Mouse (Mus musculus) telencephalon, adult 2 months (tissue): ENCODE measurements around the gene Trpc4ap.
"Not testable (repeated sequence)": the region's sequence is repeated elsewhere in the genome, so short reads cannot be mapped to it uniquely, and the experiment has no call there.

Experiments
- DNase-seq: peaks from one replicate; pipeline ENCODE4 v3.0.0-alpha.2; 2011; ENCODE audit warnings: low read depth, low spot score

The Trpc4ap gene

GRCm38 (mm10) chr2:155691723-155692493, at the start of gene Trpc4ap:
Gene Trpc4ap (minus strand): TSS chr2:155692384.
- DNase-seq: peak; percentile 84

DNA sequence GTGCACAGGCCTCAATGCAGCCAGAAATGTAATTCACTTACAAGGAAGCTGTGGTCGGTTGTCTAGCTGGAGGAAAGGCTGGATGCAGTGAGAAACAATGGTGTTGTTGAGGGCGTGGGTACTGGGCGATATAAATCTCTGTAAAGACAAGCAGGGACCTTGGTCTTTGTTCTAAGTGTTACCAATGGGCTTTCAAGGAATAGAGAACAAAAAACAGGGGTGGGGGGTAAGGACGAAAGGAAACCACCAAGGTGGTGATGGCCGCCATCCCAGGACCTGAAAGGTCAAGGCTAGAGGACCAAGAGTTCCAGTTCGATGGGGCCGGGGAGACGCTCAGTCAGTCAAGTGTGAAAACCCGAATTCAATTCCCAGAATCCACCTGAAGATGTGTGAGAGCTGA, 45.6 kb upstream of the Trpc4ap start:
- DNase-seq: no peak

GRCm38 (mm10) chr2:155736936-155737335, 44.8 kb upstream of the Trpc4ap start:
- no peak for DNase-seq

GRCm38 (mm10) chr2:155735766-155736165, 43.6 kb upstream of the Trpc4ap start, which contains the start of gene Gm17581:
Gene Gm17581 (minus strand): TSS chr2:155735866.
- DNase-seq: not testable (repeated sequence)

DNA sequence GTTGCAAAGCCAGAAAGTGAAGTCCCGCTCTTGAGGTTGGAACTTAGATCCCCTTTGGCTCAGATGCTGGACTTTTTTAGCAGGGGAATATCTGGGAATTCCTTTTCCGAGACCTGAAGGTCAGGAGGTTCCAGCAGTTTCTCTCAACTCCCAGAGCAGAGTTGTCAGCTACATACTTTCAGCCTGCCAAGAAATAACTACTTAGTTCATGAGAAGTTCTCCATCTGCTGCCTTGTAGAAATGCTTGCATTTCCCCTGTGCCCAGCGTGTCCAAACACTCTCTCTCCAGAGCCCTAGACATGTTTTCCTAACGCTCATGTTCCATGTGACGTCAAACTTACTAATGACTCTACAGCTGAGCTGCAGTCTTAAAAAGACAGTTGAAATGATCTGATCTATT, 42.9 kb upstream of the Trpc4ap start:
- no peak for DNase-seq

DNA sequence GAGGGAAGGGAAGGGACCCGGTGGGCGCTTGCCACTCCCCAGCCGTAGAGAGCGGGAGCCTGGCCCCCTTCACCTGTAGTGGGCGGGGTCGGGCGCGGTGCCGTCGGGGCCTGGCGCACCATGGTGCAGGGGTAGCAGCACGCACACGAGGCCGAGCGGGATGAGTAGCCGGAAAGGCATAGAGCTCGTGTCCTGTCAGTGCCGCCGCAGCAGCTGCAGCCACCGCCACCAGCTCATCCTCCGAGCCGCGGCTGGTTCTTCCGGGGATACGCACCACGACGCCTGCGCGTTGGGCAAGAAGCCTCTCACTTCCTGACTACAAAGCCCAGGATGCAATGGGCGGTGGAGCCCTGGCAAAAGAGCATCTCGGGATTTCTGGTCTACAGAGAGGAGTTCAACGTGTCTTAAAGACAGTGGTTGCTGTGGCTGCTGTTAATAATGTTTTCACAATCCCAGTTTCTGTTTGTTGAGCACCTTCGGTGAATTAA, 37.0 kb upstream of the Trpc4ap start, which contains the start of gene Edem2:
Edem2 (minus strand) TSS at position 318 of the 488 bp plus-strand sequence.
- peak; percentile 92 for DNase-seq

GRCm38 (mm10) chr2:155728742-155729141, 36.6 kb upstream of the Trpc4ap start:
- DNase-seq: no peak

DNA sequence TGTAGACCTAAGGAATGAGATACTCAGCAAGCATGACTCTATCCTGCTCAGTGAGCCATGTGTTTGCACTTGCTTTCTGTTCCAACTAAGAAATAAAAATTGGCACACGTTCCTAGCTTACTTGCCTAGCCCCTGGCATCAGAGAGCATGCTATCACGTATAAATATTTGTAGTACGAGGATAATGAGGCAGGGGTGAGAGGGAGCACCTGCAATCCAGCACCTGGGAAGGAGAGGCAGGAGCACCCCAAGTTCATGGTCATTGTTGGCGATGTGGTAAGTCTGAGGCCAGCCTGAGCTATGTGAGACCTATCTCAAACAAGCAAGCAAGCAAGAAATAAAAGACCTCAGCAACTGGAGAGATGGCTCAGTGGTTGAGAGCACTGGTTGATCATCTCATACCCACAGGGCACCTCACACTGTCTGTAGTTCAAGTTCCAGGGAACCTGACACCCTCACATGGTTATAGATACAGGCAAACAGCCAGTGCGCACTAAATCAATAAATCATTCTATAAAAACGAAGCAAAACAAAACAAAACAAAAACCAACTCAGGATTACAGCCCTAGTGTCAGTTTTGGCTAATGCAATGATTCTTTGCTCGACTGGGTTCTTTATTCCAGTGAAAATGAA, 35.7 kb upstream of the Trpc4ap start:
- DNase-seq: no peak

DNA sequence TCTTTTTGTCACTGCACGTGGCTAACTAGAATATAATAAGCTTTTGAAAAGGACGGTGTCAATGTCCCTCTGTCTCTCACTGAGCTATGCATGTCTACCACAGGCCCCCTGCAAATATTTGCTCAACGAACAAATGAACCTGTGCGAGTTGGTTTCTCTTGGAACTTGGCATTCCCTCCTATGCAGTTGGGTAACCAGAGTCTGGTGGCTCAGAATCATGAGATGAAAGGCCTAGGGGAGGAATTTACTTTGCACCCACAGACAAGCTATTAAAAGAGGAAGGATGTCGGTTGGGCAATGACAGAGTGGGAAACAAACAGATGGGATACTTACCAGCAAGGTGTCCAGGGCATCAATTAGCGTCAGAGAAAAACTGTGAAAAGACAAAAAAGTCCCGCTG, 34.1 kb upstream of the Trpc4ap start:
- DNase-seq: no peak

DNA sequence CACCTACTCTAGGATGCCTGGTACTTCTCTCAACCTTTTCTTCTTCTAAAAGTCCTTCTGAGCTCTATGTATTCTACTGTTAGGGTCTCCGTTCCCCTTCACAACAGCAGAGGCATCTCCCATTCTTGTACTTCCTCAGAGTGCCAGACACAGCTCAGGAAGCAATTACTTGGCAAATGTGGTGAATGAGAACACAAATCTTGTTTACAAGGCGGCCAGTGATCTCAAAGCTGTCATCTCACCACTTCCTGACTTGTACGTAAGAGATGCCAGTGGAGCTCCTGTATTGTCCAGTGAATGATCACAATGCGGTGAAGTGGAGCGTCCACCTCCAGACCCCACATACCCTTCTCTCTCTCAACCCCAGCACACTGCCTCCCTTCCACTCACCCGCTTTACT, 32.3 kb upstream of the Trpc4ap start:
- DNase-seq: no peak

DNA sequence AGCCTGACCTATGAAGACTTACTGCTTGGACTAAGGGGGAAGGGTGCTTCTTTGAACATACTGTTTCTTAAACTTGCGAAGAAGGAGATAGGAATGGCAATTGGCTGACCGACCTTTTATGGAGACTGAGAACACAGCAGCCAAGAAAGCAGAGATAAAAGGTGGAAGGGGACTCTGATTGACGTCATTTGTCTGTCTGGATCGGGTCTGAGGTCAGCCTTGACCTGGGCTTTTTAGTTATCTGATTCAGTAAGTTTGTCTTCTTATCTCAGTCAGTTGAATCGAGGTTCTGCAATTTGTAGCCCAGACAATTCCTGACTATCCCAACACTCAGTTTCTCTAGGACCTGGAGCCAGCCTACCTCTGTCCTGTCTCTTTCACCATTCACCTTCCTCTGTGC, 31.9 kb upstream of the Trpc4ap start:
- no peak for DNase-seq

DNA sequence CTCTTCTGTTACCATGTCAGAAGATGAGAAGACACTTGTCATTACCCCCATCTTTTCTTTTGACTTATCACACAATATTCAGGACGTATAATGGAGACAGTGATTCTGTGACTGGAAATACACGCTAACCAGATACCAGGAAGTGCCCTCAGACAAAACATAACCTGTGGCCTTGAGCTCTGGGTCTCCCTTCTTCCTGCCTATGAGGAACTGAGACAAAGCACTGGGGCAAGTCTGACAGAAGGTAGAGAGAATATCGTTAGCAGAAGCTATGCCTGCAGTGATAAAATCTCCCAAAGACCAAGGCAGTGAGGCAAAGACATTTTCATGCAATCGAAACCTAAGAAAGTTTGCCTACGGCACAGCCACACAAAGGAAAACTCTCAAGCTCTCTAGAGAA, 28.4 kb upstream of the Trpc4ap start:
- no peak for DNase-seq

DNA sequence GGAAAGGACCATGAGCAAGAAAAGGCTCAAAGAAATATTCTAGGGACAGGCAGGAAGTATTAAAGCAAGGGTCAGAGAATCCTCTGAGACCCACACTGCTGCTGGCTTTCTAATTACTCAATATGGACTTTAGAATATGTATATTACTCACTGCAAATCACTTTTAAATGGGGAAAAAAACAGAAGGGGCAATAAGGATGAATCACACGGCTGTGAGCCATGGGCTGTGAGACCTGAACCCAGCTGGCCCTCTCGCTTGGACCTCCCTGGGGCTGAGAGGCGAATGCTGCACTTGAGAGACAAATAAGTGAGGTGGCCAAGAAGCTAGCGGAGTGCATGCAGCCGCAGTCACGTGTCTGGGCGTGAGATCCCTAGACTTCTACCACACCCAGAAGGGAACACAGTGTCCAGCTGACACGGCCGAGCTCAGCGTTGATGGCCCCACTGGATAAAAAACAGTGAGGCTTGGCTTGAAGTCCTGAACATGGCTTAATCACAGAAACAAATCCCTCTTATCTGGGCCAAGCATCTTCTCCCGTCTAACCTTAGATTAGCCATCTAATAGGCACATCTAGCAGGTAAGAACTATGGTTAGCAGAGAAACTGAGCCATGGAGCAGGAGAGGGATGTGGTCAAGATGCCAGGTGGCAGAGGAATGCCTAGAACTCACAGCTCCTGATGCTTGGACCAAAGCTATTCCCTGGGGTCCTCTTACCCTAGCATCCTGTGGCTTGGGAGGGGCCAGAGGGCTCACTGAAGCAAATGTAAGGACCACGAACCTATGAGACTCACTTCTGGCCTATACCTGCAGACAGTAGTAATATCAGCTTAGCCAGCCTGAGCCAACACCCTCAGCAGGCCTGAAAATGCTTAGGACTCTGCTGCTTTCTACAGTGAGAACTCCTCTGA, 25.2 kb upstream of the Trpc4ap start:
- no peak for DNase-seq

- no peak for DNase-seq
Observed at GRCm38 (mm10) chr2:155710557-155710956, 18.4 kb upstream of the Trpc4ap start.

GRCm38 (mm10) chr2:155707251-155707650, 15.1 kb upstream of the Trpc4ap start:
- DNase-seq: peak; percentile 26

DNA sequence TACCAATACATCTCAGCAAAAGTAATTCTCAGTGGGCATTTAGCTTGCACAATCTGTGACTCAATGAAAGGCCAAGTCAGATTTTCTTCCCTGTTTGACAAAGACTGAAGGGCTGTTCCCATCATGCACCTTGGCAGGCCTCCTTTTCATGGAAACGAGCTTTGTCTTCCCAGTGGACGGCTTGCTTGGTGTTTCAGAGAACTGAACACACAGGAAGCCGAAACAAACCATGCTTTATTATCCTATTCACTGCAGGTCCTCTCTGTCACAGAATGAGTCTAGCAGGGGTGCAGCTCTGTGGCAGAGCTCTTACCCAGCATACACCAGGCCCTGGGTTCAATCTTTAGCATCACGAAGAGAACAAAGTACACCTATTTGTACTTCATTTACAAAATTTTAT, 11.4 kb upstream of the Trpc4ap start:
- no peak for DNase-seq

DNA sequence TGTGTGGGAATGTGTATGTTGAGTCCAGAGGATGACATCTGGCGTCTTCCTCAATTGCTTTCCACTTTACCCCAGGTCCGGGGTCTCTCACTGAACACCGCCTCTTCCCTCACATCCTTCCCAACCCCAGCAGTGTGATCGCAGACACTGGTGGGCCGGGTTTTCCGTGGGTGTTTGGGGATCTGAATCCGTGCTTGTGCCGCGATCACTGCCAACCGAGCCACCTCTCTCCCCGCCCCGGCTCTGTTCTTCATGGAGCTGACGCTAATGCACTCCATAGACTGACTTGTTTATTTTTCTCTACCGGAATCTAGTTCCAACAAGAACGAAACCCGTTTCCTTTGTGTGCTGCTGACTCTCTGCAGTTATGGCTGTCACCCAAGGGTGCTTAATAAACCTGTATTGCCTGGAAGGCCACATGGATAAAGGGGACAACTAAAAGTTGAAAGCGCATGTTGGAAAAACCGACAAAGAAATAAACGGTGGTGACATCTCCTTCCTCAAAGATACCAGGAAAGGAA, 9.3 kb upstream of the Trpc4ap start:
- DNase-seq: no peak

GRCm38 (mm10) chr2:155698443-155698842, 6.3 kb upstream of the Trpc4ap start:
- DNase-seq: not testable (repeated sequence)

GRCm38 (mm10) chr2:155696851-155697250, 4.7 kb upstream of the Trpc4ap start:
- DNase-seq: no peak

GRCm38 (mm10) chr2:155696091-155696558, 3.9 kb upstream of the Trpc4ap start:
- peak; percentile 43 for DNase-seq

GRCm38 (mm10) chr2:155695316-155695715, 3.1 kb upstream of the Trpc4ap start:
- no peak for DNase-seq
